Mouse (Mus musculus): Measurements from ENCODE around the gene Vwc2.

Gene Vwc2

DNA sequence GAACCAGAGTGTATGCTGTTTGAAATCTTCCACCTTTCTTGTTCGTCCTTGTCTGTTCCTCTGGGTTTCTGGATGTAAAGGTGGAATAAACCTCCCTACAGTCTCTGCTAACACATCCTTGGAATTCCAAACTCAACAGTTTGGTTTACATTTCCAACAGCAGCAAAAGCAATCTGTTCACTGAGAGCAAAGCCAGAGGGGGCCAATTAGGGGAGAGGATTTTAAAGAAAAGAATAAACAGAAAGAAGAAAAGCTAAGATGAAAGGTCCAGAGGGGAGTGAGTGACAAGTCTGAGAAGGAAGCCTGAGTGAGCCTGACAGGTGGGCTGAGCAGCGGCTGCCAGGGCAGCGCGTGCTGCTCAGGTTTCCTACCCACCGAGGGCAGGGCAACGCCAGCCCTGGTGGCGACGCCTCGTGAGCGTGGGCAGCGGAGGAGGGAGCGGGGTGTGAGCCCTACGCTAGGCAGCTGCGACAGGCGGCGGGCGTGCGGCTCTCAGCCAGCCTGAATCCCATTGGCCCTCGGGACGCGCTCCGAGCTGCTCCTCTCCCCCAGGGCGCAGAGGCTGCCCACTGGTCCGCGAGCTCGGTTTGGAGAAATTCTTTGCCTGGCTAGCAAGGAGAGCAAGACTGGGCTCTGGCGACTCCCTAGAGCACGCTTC, at the start of gene Vwc2:
Vwc2 (plus strand) TSS at position 648 of the 658 bp plus-strand sequence.
- peak; percentile 47 for DNase-seq

DNA sequence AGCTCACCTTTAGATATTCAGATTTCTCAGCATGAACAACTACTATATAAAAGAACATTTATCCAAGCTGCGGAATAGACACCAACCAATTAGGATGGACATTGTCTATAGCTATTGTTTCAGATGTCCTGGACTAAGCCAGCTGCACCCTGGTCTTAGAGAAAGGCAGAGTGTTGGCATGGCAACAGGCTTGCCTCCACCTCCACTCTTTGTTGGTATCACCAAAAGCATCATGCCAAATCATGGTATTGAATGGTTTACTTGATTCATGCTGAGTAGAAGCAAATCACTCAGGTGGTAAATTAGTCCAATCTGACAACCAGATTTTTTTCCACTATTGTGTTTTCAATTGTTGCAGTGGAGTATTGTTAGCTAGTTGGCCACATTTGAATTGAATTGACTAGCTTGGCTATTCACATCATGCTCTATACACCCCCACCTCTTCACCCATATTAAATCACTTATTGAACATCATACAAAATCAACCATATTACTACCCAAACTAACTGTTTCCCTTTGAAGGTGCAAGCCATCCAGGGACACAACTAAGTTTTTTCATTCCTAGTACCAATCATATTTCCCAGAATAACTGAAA, 25.8 kb upstream of the Vwc2 start:
- no peak for DNase-seq

DNA sequence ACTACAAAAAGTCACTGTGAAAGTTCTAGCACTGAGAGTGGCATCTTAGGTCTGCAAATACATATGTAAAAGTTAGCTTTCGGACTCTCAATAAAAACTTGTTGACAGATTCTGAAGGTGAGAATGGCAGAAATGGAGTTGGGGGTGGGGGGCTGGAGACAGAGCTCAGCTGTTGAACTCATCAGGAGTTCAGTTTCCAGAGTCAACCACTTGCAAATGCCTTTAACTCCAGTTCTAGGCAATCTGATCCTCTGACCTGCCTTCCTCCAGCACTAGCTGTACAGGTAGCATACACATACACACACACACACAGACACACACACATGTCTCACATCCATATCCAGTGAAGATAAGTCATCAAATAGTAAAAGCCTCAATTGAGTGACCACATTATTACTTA, 16.4 kb upstream of the Vwc2 start:
- no peak for DNase-seq

DNA sequence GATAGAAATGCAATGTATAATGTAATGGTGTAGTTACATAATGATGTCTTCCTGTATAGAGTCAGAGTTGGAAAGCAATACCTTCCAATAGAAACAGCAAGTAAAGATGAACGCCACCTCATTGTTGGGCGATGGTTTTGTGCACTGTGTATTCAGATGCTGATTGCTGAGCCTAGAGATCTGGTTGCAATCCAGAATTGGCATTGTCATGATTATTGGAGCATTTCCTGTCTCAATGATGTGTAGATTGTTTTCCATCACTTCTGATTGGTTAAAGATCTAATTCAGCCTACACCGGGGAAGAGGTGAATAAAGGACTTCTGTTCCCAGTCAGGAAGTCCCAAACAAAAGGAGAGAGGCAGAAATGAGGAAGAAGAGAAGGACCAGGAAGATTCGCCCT, 15.7 kb upstream of the Vwc2 start:
- no peak for DNase-seq

DNA sequence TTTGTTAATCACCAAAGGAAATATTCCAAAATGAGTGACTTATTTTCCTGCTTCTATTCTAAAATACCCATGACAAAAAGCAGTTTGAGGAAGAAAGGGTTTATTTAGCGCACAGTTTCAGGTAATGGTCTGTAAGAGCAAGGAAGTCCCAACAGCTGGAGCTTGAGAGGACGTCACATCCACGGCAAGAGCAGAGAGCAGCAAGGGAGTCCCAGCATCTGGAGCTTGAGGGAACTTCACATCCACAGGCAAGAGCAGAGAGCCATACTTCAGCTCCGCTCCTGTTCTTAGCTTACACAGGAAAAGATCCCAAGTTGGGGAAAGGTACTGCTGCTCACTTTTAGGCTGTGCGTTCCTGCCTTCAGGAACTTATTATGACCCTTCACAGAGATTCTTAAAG, 15.0 kb upstream of the Vwc2 start:
- DNase-seq, result no peak

DNA sequence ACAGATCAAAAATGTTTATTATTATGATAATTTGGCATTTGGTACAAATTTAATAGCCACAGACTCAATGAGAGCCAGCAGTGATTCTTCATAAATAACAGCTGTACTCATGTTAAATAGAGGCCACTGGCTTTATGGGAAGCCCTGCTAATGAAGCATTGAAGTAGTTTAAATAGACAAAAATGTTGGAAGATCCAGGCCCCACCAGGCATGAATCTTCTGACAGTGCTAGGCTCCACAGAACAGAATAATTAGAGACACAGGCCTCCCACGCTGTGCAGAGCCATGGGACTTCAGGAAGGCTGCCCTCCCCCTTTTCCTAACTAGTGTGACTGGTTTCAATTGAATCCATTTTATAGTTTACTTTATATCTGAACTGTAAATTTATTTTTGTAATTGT, 11.8 kb upstream of the Vwc2 start:
- DNase-seq, result no peak

DNA sequence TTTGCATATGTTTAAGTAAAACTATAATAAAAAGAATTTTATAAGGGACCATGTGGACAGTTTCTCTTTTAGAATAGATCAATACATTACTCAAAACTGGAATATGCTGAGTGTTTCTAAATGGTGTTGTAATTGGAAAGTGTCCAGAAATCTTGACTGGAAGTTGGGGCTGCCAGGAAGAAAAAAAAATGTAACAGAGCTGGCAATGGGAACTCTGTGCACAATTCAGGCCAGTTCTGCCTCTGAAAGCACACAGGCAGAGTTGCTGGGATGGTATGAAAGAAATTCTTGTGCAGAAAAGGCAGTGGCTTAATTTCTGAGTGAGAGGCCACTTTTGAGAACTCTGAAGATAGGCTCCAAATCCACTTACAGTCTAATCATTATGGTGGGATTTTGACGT, 11.4 kb upstream of the Vwc2 start:
- DNase-seq, result no peak

DNA sequence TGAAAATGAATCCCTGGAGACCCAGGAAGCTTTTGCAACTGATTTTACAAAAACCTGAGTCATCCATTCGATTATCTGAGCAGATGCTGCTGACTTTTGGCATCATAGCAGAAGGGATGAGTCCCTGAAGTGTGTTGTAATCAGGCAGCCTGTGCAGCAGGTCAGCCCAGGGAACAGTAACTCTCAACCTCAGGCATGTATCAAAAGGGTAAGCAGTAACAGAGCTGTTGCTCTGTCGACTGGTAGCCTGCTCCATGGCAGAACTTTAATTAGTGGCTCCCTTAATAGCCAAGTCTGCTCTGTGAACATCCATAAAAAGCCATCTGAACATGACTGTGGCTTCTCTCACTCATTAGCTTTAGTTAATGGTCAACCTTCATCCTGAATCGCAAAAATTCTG, 5.1 kb upstream of the Vwc2 start:
- no peak for DNase-seq

DNA sequence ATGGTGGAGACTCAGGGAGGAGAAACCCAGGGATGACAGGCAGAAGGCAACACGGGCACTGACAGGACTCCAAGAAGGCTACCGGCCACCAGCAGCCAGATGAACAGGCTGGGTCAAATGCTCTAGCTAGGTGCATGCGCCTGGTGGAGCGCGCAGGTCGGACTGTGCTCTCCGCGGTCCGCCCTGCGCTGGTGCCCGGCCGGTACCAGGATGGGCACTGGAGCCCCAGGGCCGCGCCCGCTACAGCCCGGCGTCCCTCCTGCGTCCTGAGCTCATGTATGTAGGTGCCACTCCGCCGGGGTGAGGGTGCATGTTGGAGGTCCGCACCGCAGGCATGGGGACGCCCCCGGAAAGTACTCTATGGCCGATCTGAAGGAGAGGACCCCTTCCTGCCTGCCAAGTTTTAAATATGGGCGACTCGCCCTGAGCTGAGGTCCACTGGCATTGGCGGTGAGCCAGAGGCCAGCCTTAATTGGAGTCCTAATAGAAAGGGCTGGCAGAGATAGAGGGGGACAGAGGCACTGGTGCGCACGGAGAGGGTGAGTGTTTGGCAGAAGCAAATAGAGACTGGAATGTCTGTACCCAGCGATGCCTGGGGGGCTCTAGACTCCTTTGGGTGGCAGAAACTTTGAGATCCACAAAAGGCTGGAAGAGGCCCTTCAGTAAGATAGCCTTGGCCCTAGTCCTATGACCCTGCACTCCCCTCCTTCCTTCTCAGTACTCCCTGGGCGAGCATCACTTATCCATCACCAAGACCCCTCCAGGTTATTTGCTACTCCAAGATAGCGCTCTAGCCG, 409 bp downstream of the Vwc2 start:
- peak; percentile 20 for DNase-seq

DNA sequence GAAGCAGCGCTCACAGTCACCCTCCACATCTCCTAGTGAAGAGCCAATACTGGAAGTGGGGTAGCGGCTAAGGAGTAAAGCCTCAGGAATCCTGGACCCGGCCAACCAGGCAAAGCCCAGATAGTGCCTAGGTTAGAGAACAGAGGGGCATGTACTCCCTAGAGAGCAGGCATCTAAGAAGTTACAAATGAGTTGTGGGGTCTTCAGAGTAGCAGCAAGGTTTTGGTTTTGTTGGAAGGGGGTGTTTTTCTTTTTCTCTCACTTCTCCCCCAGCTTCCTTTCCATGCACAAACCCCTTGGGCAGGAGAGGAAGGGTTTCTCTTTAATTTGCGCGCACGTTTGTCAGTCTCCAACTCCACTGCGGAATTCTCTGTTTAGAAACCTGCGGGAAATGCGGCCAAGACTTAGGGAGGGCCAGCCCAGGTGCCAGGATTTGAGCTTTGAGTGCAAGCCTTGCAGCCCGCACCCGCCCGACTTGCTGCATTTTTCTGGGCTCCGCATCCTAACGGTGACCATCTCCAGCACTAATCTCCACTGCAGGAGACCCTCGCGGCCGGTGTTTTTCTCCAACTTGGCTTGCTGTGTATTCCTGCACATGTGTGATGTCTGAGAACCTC, 1.1 kb downstream of the Vwc2 start:
- DNase-seq, result no peak

DNA sequence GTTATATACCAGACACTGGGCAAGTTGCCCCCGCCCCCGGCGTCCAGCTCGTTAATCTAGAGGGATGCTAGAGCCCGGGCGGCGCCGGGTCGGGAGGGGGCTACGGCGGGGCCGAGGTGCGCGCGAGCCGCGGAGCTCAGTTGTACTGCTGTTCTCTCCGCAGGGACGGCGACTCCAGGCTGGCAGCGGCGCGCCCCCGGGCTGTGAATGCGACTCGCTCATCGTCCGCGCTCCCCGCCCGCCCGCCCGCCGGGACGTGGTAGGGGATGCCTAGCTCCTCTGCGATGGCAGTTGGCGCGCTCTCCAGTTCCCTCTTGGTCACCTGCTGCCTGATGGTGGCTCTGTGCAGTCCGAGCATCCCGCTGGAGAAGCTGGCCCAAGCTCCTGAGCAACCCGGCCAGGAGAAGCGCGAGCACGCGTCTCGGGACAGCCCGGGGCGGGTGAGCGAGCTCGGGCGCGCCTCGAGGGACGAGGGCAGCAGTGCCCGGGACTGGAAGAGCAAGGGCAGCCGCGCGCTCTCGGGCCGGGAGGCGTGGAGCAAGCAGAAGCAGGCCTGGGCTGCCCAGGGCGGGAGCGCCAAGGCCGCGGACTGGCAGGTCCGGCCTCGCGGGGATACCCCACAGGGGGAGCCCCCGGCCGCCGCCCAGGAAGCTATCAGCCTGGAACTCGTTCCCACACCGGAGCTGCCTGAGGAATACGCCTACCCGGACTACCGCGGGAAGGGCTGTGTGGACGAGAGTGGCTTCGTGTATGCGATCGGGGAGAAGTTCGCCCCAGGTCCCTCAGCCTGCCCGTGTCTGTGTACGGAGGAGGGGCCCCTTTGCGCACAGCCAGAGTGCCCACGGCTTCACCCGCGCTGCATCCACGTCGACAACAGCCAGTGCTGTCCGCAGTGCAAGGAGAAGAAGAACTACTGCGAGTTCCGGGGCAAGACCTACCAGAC, 1.9 kb downstream of the Vwc2 start:
- peak; percentile 50 for DNase-seq

DNA sequence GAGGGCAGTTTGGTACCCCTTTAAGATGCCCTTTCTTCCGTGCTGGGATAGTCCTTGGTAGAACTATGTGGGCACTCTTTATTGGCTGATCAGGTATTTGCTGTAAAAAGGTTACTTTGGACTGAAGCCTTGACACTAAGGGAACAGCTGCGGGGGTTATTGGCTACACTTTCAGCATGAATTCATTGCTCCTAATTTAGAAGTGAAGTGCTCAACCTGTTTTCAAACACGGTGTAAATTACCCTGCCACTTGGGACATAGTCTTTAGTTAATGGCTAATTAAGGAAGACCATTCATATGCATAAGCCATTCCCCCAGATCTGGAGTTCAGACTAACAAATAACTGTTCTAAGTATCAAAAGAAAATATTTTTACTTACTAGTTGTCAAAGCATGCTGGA, 2.7 kb downstream of the Vwc2 start:
- DNase-seq, result no peak

DNA sequence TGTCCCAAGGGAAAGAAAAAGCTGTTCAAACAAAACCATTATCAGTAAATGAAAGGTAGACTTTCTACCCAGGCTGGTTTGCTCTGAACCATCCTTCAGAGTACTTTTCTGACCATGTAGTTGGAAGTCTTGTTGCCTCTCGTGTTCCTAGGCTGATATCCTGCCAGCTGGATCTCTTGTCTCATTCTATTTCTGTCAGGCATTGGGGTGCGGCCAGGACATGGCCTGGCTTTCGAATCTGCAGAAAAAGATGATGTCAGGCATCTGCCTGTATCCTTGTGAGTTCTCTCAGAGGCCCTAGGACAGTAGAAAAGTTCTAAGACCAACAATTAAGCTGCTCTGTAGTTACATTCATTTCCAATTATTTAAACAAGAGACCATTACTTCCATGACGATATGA, 8.8 kb downstream of the Vwc2 start:
- DNase-seq, result no peak

DNA sequence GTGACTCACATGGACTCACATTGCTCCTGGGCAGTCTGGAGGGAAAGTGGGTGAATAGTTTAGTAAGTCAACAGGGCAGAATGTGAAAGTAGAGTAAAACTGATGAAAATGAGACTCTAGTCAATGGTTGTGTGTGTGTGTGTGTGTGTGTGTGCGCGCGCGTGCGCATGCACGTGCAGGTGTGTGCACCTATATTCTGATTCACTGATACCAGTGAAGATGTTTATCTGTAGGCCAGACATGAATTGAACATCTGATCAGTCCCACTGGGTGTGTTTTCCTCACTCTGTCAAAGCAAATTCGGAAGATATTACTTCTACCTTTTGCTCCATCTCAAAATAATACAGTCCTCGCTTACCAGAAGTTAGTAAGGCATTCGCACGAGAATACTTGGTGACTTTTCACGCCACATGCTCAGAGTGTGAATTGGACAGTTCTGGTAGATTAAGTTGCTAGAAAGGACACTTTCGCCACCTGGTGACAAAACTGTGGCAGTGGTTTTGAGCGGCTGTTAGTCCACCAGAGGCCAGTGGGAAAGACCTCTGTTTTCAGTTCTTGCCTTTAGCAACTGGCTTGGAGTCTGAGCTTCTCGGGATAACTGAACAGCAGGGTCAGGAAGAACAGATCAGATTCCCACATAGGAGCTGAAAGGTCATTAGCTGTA, 17.5 kb downstream of the Vwc2 start:
- peak; percentile 47 for DNase-seq

DNA sequence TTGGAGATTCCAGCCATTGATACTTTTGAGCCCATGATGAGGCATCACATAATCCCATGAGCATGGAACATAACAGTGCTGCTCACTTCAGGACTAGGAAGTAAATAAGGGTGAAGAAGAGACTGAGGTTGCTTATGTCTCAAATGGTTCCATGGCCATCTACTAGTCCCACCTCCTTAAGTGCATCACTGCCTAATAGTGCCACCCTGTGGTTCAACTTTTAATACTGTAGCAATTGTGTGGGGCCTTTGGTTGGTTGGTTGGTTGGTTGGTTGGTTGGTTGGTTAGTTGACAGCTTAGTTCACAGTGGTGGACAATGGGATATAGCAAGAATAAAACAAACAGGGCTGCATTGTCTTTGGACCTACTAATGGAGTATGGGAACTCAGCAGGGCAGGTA, 26.6 kb downstream of the Vwc2 start:
- DNase-seq, result no peak

DNA sequence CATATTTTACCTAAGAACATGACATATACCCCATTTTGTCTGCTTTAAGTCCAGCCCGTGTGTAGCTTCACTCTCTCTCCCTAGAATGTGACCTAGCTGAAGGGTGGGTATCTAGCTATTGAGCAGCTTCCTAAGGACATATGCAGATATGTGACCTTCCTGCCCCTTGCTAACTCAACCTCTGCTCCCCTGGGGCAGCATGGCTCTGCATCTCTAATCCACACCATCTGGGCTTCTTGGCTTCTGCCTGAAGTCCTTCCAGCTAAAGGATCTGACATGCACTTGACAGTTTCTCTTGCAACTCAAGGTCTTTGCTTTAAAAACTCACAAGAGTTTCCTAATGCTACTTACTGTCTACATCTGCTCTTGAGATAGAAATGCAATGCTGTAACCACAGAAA, 38.7 kb downstream of the Vwc2 start:
- DNase-seq, result no peak

DNA sequence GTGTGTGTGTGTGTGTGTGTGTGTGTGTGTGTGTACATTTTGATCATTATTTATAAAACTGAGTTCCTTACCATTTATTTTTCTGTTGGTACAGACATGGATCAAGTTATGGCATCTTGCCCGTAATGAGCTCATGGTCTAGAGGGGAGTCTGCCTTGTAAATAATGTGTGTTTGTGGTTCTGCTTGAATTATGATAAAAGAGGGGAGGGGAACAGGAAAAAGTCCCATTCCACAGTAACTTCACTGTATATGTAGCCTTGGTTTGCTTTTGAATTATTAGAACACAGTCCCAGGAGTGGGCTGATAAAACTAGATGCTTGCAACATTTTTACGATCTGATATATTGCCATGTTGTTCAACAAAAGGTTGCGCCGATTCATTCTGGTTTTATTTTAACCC, 57.4 kb downstream of the Vwc2 start:
- DNase-seq, result no peak

DNA sequence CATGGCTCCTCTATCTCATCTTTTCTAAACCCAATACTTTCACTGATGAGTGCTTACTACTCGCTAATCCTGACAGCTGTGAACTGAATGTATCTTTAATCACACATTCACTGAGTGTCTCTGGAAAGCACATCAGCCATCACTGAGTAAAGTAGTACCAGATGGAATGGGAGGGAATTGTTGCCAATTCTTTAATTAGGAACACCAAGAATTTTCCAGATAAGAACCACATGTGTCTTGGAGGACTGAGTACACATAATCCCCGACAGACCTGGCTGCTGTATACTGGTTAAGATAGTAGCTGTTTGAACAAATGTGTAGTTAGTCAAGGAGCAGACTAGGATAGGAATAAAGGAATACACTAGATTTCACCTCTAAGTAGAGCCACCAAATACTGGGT, 61.2 kb downstream of the Vwc2 start:
- DNase-seq, result no peak

DNA sequence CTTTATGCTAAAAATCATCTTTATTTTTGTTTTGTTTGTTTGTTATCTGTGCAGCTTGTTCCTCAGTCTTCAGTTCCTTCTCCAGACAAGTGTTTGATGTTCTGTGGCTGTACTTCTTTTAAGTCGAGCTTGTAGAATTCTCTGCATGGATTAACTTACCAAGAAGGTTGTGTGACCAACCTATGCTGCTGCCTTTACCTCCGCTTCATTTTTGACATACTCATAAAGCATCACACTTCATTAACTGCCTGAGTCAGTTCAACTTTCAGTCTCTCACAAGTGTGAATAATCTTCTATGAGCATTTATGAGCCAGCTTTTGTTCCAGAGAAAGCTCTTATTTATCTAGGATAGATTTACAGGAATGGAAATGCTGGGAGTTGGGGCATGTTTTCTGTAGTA, 68.7 kb downstream of the Vwc2 start:
- DNase-seq, result no peak

DNA sequence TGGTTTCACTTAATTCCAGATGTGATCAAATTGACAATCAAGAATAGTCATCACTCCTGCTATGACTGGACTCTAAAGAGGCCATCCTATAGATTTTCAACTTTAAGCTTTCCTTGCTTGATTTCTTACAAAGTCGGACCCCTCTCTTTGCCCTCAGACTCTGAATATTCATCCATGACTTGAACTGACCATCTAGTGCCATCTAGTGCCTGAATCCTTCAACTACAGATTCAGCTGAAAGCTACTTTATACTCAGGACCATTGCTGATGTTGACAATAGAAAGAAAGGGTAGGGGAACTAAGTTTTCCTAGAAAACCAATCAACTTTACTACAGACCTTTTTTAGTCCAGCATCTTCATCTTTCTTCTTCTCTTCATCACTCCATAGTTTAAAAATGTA, 109.1 kb downstream of the Vwc2 start:
- no peak for DNase-seq

DNA sequence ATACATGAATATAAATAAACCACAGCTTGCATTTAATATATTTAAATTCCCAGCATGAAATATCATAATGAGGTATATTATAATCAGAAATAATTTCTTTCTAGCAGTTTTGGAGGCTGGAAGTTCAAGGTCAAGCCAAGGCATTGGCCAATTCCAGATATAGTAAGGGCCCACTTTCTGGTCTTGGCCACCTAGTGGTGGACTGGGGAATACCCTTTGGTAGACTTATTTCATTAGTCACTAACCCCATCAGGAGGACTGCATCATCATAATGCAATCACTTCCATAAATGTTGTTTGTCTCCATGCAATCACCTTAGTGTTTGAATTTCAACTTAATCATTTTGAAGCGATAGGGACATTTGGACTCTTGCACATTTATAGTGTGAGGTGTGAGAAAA, 125.3 kb downstream of the Vwc2 start:
- no peak for DNase-seq

DNA sequence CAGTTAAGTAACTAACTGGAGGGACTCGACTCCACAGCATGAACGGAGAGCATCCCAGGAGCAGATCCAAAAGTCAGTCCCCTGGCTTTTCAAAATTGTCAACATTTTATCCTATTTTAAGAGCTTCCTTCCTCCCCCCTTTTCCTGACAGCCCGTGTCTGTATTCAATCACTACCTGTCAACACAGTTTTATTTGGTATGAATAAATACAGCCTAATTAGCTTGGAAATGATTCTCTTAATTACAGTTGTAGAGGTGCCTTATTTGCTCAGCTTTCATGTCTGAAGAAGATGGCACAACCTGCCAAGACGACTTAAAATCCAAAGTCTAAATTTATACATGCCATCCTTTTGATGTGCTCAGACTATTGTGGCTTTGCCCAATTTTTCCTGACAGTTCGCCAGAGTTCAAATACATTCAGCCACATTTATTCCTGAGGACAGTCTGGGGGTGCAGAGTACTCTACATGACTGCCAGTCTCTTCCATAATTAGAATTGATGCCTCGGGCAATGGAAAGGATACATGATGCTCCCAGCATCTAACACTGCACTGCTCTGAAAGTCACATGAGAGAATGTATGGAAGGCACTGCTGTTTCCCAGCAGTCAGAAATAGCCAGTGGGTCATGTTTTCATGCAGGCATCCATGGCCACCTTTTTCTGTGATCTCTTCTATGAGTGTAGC, 128.8 kb downstream of the Vwc2 start:
- no peak for DNase-seq

Data from right cerebral cortex, postnatal 14 days (tissue).